Mouse (Mus musculus) spleen, adult 10 weeks (tissue): ENCODE results near the gene Psma3. TPM values are rescaled to one million over a fixed set of nuclear protein-coding genes. Genes with fewer than 3 reads are reported as not detected.

Experiments
- polyA plus RNA-seq: library from polyadenylated mRNA; stranded (reverse); fragments of 350-450 nt; fragmentation: Illumina TruSeq; extraction: RNeasy Lipid Tissue Mini Kit (QIAGEN cat#74804); gene quantifications from one replicate; pipeline ENCODE4 v1.2.3, GENCODE M21; 2015; ENCODE audit warnings: low replicate concordance; ENCODE audit not compliant: insufficient read depth

The Psma3 gene
- polyA plus RNA-seq = 358 TPM

DNA sequence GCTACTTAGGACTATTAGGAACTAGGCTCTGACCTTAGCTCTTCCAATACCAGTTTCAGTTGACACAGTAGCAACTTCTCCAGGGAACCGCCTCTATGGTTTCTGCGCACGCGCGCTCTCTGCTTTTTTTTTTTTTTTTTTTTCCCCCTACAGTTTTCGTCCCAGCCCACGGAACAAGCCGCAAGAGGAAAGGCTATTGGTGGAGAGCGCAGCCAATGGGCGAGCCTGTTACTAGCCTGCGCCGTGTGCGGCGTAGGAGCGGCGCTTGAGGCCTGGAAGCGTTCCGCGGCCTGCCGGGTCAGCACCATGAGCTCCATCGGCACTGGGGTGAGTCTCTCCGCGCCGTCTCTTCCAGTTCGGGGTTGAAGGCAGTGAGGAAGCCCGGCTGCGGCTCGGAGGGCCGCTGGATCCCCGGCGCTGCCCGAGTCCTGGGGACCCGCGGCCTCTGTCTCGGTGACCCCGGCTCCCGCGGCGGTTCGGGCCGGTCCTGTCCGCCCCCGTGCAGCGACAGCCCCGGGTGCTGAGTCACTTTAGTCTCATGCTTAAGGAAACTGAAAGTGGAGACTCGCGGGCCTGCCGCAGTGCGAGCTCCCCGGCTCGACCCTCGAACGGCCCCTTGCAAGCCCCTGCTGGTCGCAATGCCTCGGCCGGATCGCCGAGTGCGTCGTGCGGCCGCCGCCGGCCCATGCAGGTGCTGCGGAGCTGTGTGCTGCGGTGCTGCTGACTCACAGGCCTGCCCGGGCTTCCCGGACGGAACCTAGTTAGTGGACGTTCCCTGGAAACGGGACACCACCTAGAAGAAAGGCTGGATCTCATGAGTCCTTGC, at the start of gene Psma3:
TSS of gene Psma3 (plus strand) at position 181 of the 826 bp plus-strand sequence.

DNA sequence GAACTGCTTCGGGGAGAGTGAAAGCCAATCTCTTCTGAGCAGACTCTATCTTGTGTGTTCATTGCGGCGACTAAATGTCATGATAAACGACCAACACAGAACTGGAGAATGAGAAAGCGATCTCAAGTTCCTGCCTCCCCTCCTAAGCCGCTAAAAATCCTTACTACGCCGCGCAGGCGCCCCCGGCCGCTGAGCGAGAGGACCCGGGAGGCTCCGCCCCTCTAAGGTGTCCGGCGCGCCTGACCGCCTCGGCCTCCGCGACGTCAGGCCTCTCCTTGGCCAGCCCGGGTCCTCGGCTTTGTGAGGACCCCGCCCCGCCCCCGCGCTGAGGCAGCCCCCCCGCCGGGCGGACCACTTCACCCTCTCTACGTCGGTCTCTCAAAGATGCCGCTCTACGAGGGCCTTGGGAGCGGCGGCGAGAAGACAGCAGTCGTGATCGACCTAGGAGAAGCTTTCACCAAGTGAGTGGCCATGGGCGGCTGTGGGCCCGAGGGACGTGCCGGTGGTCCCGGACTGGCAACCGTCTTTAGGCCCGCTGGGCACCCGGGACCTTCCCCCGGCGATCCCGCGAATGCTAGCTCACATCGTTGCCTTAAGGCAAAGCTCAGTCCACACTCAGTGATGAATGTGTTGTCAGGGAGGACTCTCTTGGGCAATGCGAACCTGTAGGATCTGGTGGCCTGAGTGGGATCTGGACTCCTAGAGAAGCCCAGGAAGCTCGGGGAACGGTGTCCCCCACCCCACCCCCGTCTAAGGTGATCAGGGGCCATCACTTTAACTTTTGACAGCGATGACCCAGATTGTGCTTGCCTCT, 36.6 kb upstream of the Psma3 start, which contains the start of gene Actr10:
TSS of gene Actr10 (plus strand) at position 287 of the 814 bp plus-strand sequence.

DNA sequence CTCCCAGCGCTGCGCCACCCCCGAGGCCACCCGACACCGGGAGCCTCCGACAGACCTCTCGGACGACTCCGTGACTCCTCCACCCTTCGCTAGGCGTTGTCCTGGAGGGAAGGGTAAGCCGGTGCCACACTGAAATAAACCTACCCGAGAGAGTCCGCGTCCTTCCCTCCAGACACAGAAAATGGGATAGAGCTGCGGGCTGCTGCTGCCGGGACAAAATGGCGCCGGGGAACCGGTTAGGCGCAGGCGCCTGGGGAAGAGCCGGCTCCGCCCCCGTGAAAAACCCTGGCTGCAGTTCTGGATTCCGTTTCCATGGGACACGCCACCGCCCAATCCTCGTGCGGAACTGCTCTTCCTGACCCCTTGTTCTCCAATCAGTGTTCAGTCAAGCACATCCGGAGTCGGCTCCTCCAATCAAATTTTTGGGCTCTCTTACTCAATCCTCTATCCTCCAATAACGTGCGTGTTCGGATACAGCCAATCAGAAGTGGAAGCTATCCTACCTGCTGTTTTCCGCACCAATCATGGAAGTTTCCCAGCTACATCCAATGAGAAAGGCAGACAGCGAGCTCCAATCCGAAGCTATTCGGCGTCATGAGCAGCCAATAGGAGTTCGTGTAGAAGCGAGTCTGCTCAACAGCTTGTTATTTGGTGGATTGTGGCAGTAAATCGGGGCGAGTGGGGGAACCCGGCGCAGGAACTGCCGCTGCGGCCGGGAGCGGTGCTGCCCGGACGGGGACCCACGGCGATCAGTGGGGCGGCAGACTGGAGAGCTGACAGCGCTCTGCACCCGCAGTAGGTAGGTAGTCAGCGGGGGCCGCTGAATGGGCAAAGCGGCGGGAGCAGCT, 41.2 kb downstream of the Psma3 start, which contains the start of gene Arid4a:
TSS of gene Arid4a (plus strand) at position 628 of the 848 bp plus-strand sequence.

Other genes with a start within 250 kb of the Psma3 start
- 24.0 TPM for gene Frmd6, start 149.1 kb upstream of the Psma3 start, polyA plus RNA-seq
- 160 TPM for gene Actr10, start 36.8 kb upstream of the Psma3 start, polyA plus RNA-seq
- gene Arid4a, start 41.4 kb downstream of the Psma3 start, polyA plus RNA-seq = 73.7 TPM
- not detected for gene Tomm20l, start 136.8 kb downstream of the Psma3 start, polyA plus RNA-seq
- gene Timm9, start 162.1 kb downstream of the Psma3 start, polyA plus RNA-seq = 59.1 TPM
- gene 2700049A03Rik, start 162.2 kb downstream of the Psma3 start, polyA plus RNA-seq = 7.2 TPM